Mouse (Mus musculus) kidney, embryonic 15.5 days (tissue): ENCODE measurements around the gene Gm28778. TPM values are rescaled to one million over a fixed set of nuclear protein-coding genes. Genes with fewer than 3 reads are reported as not detected.
"Not testable (repeated sequence)": the region's sequence is repeated elsewhere in the genome, so short reads cannot be mapped to it uniquely, and the experiment has no call there.

ENCODE experiments used
- ATAC-seq: fragments of 200-750 bp; cut with Nextera tagmentation; replicated peaks from 2 replicates; pipeline ENCODE4 v1.8.0; 2017; ENCODE audit warnings: moderate TSS enrichment; ENCODE audit not compliant: low FRiP score
- H3K27ac ChIP-seq: fragments of 300-500 bp; sonication (generic); 2 replicates; pipeline ENCODE4 v1.5.1; 2015; ENCODE audit warnings: mild to moderate bottlenecking, inconsistent platforms
- H3K27me3 ChIP-seq: fragments of 300-500 bp; sonication (generic); 2 replicates; pipeline ENCODE4 v1.6.1; 2015; ENCODE audit warnings: inconsistent platforms
- H3K36me3 ChIP-seq: fragments of 300-500 bp; sonication (generic); 2 replicates; pipeline ENCODE4 v1.6.1; 2015; ENCODE audit warnings: inconsistent platforms
- H3K4me1 ChIP-seq: fragments of 300-500 bp; sonication (generic); 2 replicates; pipeline ENCODE4 v1.6.1; 2015; ENCODE audit warnings: inconsistent platforms
- H3K4me2 ChIP-seq: fragments of 300-500 bp; sonication (generic); 2 replicates; pipeline ENCODE4 v1.6.1; 2015; ENCODE audit warnings: moderate library complexity, mild to moderate bottlenecking, inconsistent platforms
- H3K4me3 ChIP-seq: fragments of 300-500 bp; sonication (generic); replicated peaks from 2 replicates; pipeline ENCODE4 v1.5.1; 2015; ENCODE audit warnings: mild to moderate bottlenecking, inconsistent platforms
- H3K9ac ChIP-seq: fragments of 300-500 bp; sonication (generic); 2 replicates; pipeline ENCODE4 v1.6.1; 2015; ENCODE audit warnings: mild to moderate bottlenecking, inconsistent platforms
- H3K9me3 ChIP-seq: fragments of 300-500 bp; sonication (generic); replicated peaks from 2 replicates; pipeline ENCODE4 v1.6.1; 2016; ENCODE audit warnings: inconsistent platforms
- WGBS: fragments of 180-500 bp; shearing (Covaris S2); methylation state at CpG from one replicate; pipeline ENCODE4 v1.1.7; 2015; ENCODE audit warnings: mixed read lengths; 5-methylcytosine and 5-hydroxymethylcytosine counted together
- polyA plus RNA-seq: library from polyadenylated mRNA; unstranded; fragments of >200 nt; fragmentation: Nextera tagmentation; extraction: Ambion mirVana; gene quantifications from 2 replicates; pipeline ENCODE4 v1.2.1, GENCODE M21; 2015

The Gm28778 gene
- not detected in 2 replicates for polyA plus RNA-seq

- Histone ChIP-seq H3K27ac (peak within 1 kb of the TSS; percentile 93), H3K4me1 (peaks cover 5% of the 10 kb centered on the region; the same call in 1 of the 2 replicates), H3K4me3 (peak within 1 kb of the TSS; percentile 82), H3K36me3 (peaks cover 10% of the 10 kb centered on the region; the same call in 1 of the 2 replicates), H3K9ac (peak within 1 kb of the TSS; percentile 77), H3K27me3 (no peaks in the 10 kb centered on the region), H3K9me3 (no peaks in the 10 kb centered on the region), H3K4me2 (peak within 1 kb of the TSS; percentile 63)
- under 1% methylated on average over 66 of the region's 66 CpGs for WGBS
- ATAC-seq, result peak; percentile 100
Observed at GRCm38 (mm10) chr1:53296581-53297383, at the start of gene Gm28778, which contains the start of the genes Pms1 and Ormdl1. Gene Gm28778 (plus strand): TSS chr1:53297111. Gene Pms1 (minus strand): TSS chr1:53297018. Gene Ormdl1 (plus strand): TSS chr1:53297095.

DNA sequence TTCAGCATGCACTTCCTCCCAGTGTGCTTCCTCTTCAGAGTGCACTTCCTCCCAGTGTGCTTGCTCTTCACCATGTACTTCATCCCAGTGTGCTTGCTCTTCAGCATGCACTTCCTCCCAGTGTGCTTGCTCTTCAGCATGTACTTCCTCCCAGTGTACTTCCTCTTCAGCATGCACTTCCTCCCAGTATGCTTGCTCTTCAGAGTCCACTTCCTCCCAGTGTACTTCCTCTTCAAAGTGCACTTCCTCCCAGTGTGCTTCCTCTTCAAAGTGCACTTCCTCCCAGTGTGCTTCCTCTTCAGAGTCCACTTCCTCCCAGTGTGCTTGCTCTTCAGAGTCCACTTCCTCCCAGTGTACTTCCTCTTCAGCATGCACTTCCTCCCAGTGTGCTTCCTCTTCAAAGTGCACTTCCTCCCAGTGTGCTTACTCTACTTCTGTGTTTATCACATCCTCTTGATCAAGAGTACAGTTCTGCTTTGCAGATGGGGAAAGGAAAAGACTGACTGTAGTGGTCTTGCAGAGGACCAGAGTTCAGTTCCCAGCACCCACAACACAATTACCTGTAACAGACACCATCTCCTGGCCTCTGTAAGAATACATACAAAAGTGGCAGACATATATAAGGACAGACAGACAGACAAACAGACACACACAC lies 31.8 kb upstream of the Gm28778 start:
- peaks cover 16% of the 10 kb centered on the region for H3K36me3 ChIP-seq
- H3K27me3 ChIP-seq, H3K4me1 ChIP-seq, H3K27ac ChIP-seq, H3K4me2 ChIP-seq, H3K4me3 ChIP-seq, H3K9me3 ChIP-seq, H3K9ac ChIP-seq, ATAC-seq: not testable (repeated sequence)

GRCm38 (mm10) chr1:53269901-53270300 lies 27.0 kb upstream of the Gm28778 start:
- H3K27me3 ChIP-seq, result no peaks in the 10 kb centered on the region
- no peak overlapping the region for H3K4me2 ChIP-seq
- H3K9me3 ChIP-seq, result no peaks in the 10 kb centered on the region
- peaks cover 9% of the 10 kb centered on the region for H3K36me3 ChIP-seq
- ATAC-seq, result no peak
- 93% methylated on average over 3 of the region's 3 CpGs for WGBS
- no peak overlapping the region for H3K27ac ChIP-seq
- no peak overlapping the region for H3K4me3 ChIP-seq
- no peaks in the 10 kb centered on the region for H3K4me1 ChIP-seq
- no peak overlapping the region for H3K9ac ChIP-seq

- H3K27me3 ChIP-seq, result no peaks in the 10 kb centered on the region
- H3K27ac ChIP-seq, result no peak overlapping the region
- H3K4me2 ChIP-seq, result no peak overlapping the region
- no peak overlapping the region for H3K4me3 ChIP-seq
- no peaks in the 10 kb centered on the region for H3K4me1 ChIP-seq
- peaks cover under 1% of the 10 kb centered on the region; the same call in 1 of the 2 replicates for H3K36me3 ChIP-seq
- ATAC-seq, result no peak
- H3K9me3 ChIP-seq, result no peaks in the 10 kb centered on the region
- no peak overlapping the region for H3K9ac ChIP-seq
Observed at GRCm38 (mm10) chr1:53272646-53273045, 24.3 kb upstream of the Gm28778 start.

- 86% methylated on average over 3 of the region's 3 CpGs for WGBS
- Histone ChIP-seq H3K4me1 (no peaks in the 10 kb centered on the region), H3K27me3 (no peaks in the 10 kb centered on the region), H3K9me3 (no peaks in the 10 kb centered on the region), H3K9ac (no peak overlapping the region), H3K27ac (no peak overlapping the region), H3K4me3 (no peak overlapping the region), H3K36me3 (peaks cover 3% of the 10 kb centered on the region; the same call in 1 of the 2 replicates), H3K4me2 (no peak overlapping the region)
- no peak for ATAC-seq
Observed at GRCm38 (mm10) chr1:53291197-53291596, 5.7 kb upstream of the Gm28778 start.

DNA sequence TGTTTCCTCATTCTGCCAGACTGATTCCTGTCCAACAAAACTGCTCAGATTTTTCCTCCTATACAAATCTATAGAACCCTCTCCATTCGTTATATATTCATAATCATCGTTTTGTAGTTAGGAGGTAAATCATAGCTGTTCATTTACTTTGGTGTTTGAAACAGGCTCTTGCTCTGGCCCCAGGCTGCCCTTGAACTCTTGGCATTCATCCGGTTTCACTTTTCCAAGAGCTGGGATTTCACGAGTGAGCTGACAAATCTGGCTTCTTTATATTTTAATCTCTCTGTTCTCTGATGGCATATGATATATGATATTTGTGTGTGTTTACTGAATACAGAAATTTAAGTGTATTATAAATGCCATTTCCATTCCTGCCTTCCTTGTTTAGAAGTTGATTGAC lies 3.6 kb downstream of the Gm28778 start:
- Histone ChIP-seq H3K4me3 (no peak overlapping the region), H3K9ac (no peak overlapping the region), H3K4me1 (peaks cover 5% of the 10 kb centered on the region; the same call in 1 of the 2 replicates), H3K9me3 (no peaks in the 10 kb centered on the region), H3K27me3 (no peaks in the 10 kb centered on the region), H3K27ac (no peak overlapping the region), H3K4me2 (no peak overlapping the region), H3K36me3 (peaks cover 14% of the 10 kb centered on the region; the same call in 1 of the 2 replicates)
- ATAC-seq, result no peak
- 84% methylated on average over 4 of the region's 4 CpGs for WGBS

DNA sequence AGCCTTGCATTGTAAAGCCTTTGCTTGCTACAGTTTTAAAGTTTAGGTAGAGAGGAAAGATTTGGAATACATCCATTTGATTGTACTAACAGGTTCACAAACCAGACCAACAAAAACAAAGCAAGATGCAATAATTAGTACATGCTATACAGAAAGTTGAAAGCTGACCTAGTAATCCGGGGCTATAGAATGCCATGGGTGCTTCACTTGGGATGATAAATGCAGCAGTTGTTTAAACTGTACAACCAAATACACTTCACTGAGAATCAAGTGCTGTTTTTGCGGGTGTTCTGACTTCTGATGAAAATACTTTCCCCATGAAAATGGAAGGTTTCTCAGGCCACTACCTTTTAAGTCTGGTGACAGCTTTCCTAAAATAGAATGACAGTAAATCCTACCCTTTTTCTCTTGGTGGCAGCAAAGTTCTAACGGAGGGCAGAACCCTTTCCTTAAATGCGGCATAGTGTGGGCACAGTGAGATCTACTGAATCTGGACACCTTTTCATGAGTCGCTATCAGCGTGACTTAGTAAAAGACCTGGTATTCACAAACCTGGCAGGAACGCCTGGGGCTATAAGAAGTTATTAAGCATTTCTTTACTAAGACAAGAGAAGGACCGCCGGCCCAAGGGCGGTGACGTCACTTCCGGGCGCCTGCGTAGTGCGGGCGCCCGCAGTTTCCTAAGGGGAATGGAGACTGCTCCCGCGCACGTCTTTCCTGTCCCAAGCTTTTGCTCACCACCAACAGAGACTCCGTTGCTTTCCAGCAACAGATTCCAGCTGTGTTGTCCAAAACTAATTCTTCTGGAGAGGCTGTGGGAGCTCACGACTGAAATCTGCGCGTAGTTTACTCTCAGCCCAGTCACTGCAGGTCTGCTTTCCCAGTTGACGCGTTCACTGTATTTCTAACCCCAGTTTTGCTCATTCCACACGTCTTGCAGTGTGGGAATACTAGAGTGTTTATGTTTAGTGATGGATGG lies 16.4 kb downstream of the Gm28778 start, which contains the start of gene Osgepl1:
Gene Osgepl1 (plus strand): TSS at position 636 of the 979 bp plus-strand sequence.
- Histone ChIP-seq H3K4me3 (peak within 1 kb of the TSS; percentile 55), H3K27me3 (no peaks in the 10 kb centered on the region), H3K36me3 (peaks cover 14% of the 10 kb centered on the region), H3K9ac (peak within 1 kb of the TSS; percentile 51), H3K9me3 (no peaks in the 10 kb centered on the region), H3K27ac (peak within 1 kb of the TSS; percentile 83), H3K4me2 (peak within 1 kb of the TSS; percentile 65), H3K4me1 (peaks cover 9% of the 10 kb centered on the region; the same call in 1 of the 2 replicates)
- 3% methylated on average over 27 of the region's 27 CpGs for WGBS
- ATAC-seq, result peak; percentile 98

- H3K27ac ChIP-seq, result no peak overlapping the region
- H3K4me1 ChIP-seq, result no peaks in the 10 kb centered on the region
- H3K4me3 ChIP-seq, result no peak overlapping the region
- peaks cover 46% of the 10 kb centered on the region for H3K36me3 ChIP-seq
- ATAC-seq, result no peak
- no peaks in the 10 kb centered on the region for H3K27me3 ChIP-seq
- WGBS, result 90% methylated on average over 4 of the region's 4 CpGs
- no peak overlapping the region for H3K4me2 ChIP-seq
- H3K9ac ChIP-seq, result no peak overlapping the region
- H3K9me3 ChIP-seq, result no peaks in the 10 kb centered on the region
Observed at GRCm38 (mm10) chr1:53321662-53322344, 24.9 kb downstream of the Gm28778 start.

- Histone ChIP-seq H3K27ac (no peak overlapping the region), H3K4me3 (no peak overlapping the region), H3K4me1 (no peaks in the 10 kb centered on the region), H3K36me3 (peaks cover 37% of the 10 kb centered on the region), H3K27me3 (no peaks in the 10 kb centered on the region), H3K9me3 (no peaks in the 10 kb centered on the region), H3K9ac (no peak overlapping the region), H3K4me2 (no peak overlapping the region)
- no peak for ATAC-seq
- 93% methylated on average over 5 of the region's 5 CpGs for WGBS
Observed at GRCm38 (mm10) chr1:53323254-53323653, 26.3 kb downstream of the Gm28778 start.

GRCm38 (mm10) chr1:53324277-53324676 lies 27.4 kb downstream of the Gm28778 start:
- 95% methylated on average over 1 of the region's 1 CpGs for WGBS
- Histone ChIP-seq H3K4me1 (no peaks in the 10 kb centered on the region), H3K27ac (no peak overlapping the region), H3K36me3 (peaks cover 31% of the 10 kb centered on the region; the same call in 1 of the 2 replicates), H3K9ac (no peak overlapping the region), H3K4me2 (no peak overlapping the region), H3K9me3 (no peaks in the 10 kb centered on the region), H3K4me3 (no peak overlapping the region), H3K27me3 (no peaks in the 10 kb centered on the region)
- ATAC-seq, result no peak
